Mouse (Mus musculus) embryonic facial prominence, embryonic 10.5 days (tissue): ENCODE data around the gene Alpl. TPM values are rescaled to one million over a fixed set of nuclear protein-coding genes. Genes with fewer than 3 reads are reported as not detected.

Source experiments
- DNase-seq: peaks from one replicate; pipeline ENCODE4 v3.0.0-alpha.2; 2017; ENCODE audit warnings: low spot score
- H3K27ac ChIP-seq: fragments of 300-500 bp; sonication (generic); replicated peaks from 2 replicates; pipeline ENCODE4 v1.5.1; 2016; ENCODE audit warnings: mild to moderate bottlenecking
- H3K27me3 ChIP-seq: fragments of 300-500 bp; sonication (generic); replicated peaks from 2 replicates; pipeline ENCODE4 v1.6.1; 2016; ENCODE audit warnings: low read depth, mild to moderate bottlenecking; ENCODE audit not compliant: poor library complexity, severe bottlenecking
- H3K36me3 ChIP-seq: fragments of 300-500 bp; sonication (generic); replicated peaks from 2 replicates; pipeline ENCODE4 v1.6.1; 2016; ENCODE audit warnings: mild to moderate bottlenecking, moderate library complexity
- H3K4me1 ChIP-seq: fragments of 300-500 bp; sonication (generic); 2 replicates; pipeline ENCODE4 v1.6.1; 2016
- H3K4me3 ChIP-seq: fragments of 300-500 bp; sonication (generic); 2 replicates; pipeline ENCODE4 v1.5.1; 2016; ENCODE audit warnings: mild to moderate bottlenecking, moderate library complexity
- H3K9me3 ChIP-seq: fragments of 300-500 bp; sonication (generic); 2 replicates; pipeline ENCODE4 v1.6.1; 2016; ENCODE audit warnings: mild to moderate bottlenecking
- WGBS: fragments of 180-500 bp; shearing (Covaris S2); methylation state at CpG from one replicate; pipeline ENCODE4 v1.1.7; 2016; 5-methylcytosine and 5-hydroxymethylcytosine counted together
- polyA plus RNA-seq: library from polyadenylated mRNA; unstranded; fragments of >200 nt; fragmentation: Nextera tagmentation; extraction: Ambion mirVana; gene quantifications from 2 replicates; pipeline ENCODE4 v1.2.1, GENCODE M21; 2016

Alpl gene
- polyA plus RNA-seq, 1 experiment from 2014 or later, result 12.9 TPM

GRCm38 (mm10) chr4:137719378-137720077 lies 76.7 kb downstream of the Alpl start:
- Histone ChIP-seq H3K4me1 (peaks cover 60% of the 10 kb centered on the region), H3K27me3 (peaks cover 87% of the 10 kb centered on the region), H3K9me3 (no peaks in the 10 kb centered on the region), H3K36me3 (no peaks in the 10 kb centered on the region), H3K27ac (peak overlapping the region; percentile 80), H3K4me3 (peak overlapping the region; percentile 28)
- 30% methylated on average over 15 of the region's 15 CpGs for WGBS
- peak; percentile 49 for DNase-seq

GRCm38 (mm10) chr4:137717671-137718070 lies 78.5 kb downstream of the Alpl start:
- WGBS, result 63% methylated on average over 15 of the region's 15 CpGs
- H3K27me3 ChIP-seq, result peaks cover 68% of the 10 kb centered on the region
- H3K36me3 ChIP-seq, result no peaks in the 10 kb centered on the region
- peaks cover 41% of the 10 kb centered on the region for H3K4me1 ChIP-seq
- H3K4me3 ChIP-seq, result no peak overlapping the region
- H3K27ac ChIP-seq, result peak overlapping the region; percentile 30; the same call in 1 of the 2 replicates
- DNase-seq, result no peak
- no peaks in the 10 kb centered on the region for H3K9me3 ChIP-seq

DNA sequence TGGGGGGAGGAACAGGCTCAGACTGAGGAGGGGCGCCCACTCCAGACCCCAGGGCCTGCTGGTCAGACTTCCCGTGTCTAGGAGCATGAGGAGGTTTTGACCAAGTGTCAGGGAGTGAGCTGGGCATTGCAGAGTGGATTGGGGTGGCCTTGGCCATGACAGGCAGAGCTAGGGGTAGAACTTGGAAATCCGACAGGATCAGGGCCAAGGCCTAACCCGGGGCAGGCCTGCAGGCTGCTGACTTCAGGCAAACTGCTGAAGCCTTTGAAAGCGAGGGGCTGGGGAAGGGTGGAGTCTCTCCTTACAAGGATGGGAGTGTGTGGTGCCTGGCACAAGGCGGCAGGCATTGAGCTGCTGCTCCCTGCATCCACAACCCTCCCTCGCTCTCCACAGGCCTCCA lies 79.2 kb downstream of the Alpl start:
- Histone ChIP-seq H3K36me3 (no peaks in the 10 kb centered on the region), H3K9me3 (no peaks in the 10 kb centered on the region), H3K4me3 (no peak overlapping the region), H3K27me3 (peaks cover 66% of the 10 kb centered on the region), H3K4me1 (peaks cover 38% of the 10 kb centered on the region), H3K27ac (no peak overlapping the region)
- 56% methylated on average over 7 of the region's 7 CpGs for WGBS
- no peak for DNase-seq

DNA sequence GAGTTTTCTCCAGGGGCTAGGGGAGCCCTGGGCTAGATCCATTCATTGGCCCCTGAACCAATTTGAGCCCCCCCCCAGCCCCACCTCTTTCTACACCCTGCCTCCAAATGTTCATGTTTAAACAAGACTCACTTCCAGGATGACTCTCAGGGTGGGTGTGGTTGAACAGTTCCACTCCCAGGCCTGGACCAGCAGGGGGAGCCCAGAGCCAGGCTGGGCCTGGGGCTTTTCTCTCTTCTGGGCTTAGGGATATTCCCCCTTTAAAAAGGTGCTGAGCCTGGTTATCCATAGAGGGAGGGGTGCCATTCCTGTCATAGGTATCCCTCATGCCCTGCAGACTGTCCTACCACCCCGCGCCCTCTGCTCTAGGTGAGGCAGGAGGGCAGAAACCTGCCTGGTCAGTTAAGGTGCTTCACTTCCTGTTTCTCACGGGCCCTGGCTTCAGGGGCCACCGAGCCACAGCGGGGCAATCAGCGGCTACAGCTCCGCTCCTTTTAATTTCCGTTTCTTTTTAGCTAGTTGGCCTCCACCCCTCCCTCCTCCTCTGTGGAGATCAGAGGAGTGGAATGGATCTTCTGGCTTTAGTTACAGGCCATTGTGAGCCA lies 82.1 kb downstream of the Alpl start:
- no peak overlapping the region for H3K27ac ChIP-seq
- WGBS, result 44% methylated on average over 8 of the region's 8 CpGs
- peaks cover 28% of the 10 kb centered on the region for H3K4me1 ChIP-seq
- H3K36me3 ChIP-seq, result no peaks in the 10 kb centered on the region
- no peaks in the 10 kb centered on the region for H3K9me3 ChIP-seq
- no peak overlapping the region for H3K4me3 ChIP-seq
- DNase-seq, result no peak
- peaks cover 58% of the 10 kb centered on the region for H3K27me3 ChIP-seq

DNA sequence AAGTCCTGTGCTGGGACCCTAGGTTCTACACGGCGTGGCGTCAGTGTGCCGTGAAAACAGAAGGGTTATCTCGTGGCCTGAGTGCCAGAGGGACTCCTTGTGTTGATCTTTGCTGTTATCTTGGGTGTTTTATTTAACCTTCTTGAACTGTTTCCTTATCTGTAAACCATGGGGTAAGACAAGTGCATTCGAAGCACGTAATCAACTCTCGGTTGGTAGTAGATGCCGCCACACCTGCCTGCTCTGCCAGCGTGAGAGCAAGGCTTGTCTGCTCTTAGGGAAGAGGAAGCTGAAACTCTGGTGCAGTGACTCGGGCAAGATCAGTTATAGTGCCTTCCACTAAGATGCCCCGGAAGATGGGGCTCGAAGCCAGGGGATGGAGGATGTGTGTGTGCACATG lies 83.2 kb downstream of the Alpl start:
- Histone ChIP-seq H3K36me3 (no peaks in the 10 kb centered on the region), H3K27ac (no peak overlapping the region), H3K9me3 (no peaks in the 10 kb centered on the region), H3K4me3 (no peak overlapping the region), H3K4me1 (peaks cover 19% of the 10 kb centered on the region), H3K27me3 (peaks cover 58% of the 10 kb centered on the region)
- DNase-seq, result no peak
- WGBS, result 87% methylated on average over 13 of the region's 13 CpGs

DNA sequence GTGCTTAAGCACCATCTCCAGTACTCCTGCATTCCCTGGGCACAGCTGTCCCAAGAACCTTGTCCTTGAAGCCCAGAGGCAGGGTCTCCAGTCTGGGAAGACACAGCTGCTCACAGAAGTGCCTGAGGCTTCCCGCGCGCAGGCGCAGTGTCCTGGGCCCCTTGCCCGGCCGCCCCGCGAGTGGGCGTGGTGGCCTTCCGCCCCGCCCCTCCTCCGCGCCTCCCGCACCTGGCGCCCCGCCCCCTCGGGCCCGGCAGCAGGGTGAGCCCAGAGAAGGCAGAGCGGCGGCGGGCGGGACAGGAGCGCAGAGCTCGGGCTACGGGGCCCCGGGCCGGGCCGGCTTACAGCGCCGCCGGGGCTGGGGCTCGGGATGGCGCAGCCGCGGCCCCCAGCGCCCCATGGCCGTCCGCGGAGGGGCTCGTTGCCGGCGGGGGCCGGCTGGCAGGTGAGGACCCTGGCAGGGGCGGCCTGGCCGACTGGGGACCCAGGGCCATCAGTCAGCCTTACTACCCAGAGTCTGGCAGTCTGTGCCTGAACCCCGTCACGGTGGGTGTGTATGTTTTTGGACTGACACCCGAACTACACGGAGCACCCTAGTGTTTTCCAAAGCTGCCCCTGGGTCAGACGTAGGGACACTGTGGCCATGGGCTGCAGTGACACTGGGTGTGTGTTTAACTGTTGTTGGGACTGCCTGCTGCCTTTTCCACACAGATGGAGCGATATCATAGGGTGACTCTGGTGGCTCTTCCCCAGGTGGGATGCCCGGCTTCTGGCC lies 88.8 kb downstream of the Alpl start:
- WGBS, result 3% methylated on average over 52 of the region's 52 CpGs
- Histone ChIP-seq H3K27me3 (peaks cover 61% of the 10 kb centered on the region), H3K4me3 (peak overlapping the region; percentile 74), H3K36me3 (no peaks in the 10 kb centered on the region), H3K27ac (peak overlapping the region; percentile 81), H3K4me1 (peaks cover 36% of the 10 kb centered on the region), H3K9me3 (no peaks in the 10 kb centered on the region)
- DNase-seq, result peak; percentile 97

DNA sequence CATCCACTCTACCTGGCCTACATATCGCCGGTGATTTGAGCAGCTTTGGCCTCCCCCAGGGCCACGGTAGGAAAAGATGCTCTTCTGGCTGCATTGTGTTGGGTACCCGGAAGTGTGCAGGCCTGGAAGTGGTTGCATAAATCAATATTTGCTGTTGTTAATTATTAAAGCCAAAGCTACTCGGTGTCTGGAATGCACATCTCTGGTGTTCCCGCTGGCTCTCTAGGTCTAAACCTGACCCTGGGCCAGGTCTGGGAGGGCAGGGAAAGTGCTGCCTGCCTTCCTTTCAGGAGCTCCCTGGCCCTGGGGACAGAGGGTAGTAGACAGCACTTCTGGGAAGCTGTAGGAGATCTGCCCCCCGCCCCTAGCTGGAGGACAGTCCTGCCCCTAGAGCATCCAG lies 89.7 kb downstream of the Alpl start:
- Histone ChIP-seq H3K4me1 (peaks cover 38% of the 10 kb centered on the region), H3K36me3 (no peaks in the 10 kb centered on the region), H3K9me3 (no peaks in the 10 kb centered on the region), H3K27ac (peak overlapping the region; percentile 81), H3K27me3 (peaks cover 57% of the 10 kb centered on the region), H3K4me3 (peak overlapping the region; percentile 74)
- DNase-seq, result no peak
- WGBS, result 74% methylated on average over 7 of the region's 7 CpGs

GRCm38 (mm10) chr4:137705379-137705778 lies 90.8 kb downstream of the Alpl start:
- no peak overlapping the region; the same call in 1 of the 2 replicates for H3K27ac ChIP-seq
- H3K4me1 ChIP-seq, result peaks cover 42% of the 10 kb centered on the region

GRCm38 (mm10) chr4:137704561-137704960 lies 91.6 kb downstream of the Alpl start:
- no peaks in the 10 kb centered on the region for H3K9me3 ChIP-seq
- H3K27ac ChIP-seq, result no peak overlapping the region
- no peak for DNase-seq
- 65% methylated on average over 2 of the region's 2 CpGs for WGBS
- peaks cover 39% of the 10 kb centered on the region for H3K4me1 ChIP-seq
- H3K27me3 ChIP-seq, result peaks cover 43% of the 10 kb centered on the region
- no peak overlapping the region for H3K4me3 ChIP-seq
- H3K36me3 ChIP-seq, result no peaks in the 10 kb centered on the region

More at GRCm38 (mm10) chr4:137705379-137705778, 90.8 kb downstream of the Alpl start:
- Histone ChIP-seq H3K4me3 (no peak overlapping the region), H3K36me3 (no peaks in the 10 kb centered on the region), H3K27me3 (peaks cover 51% of the 10 kb centered on the region), H3K9me3 (no peaks in the 10 kb centered on the region)
- DNase-seq, result no peak
- WGBS, result 79% methylated on average over 5 of the region's 5 CpGs

DNA sequence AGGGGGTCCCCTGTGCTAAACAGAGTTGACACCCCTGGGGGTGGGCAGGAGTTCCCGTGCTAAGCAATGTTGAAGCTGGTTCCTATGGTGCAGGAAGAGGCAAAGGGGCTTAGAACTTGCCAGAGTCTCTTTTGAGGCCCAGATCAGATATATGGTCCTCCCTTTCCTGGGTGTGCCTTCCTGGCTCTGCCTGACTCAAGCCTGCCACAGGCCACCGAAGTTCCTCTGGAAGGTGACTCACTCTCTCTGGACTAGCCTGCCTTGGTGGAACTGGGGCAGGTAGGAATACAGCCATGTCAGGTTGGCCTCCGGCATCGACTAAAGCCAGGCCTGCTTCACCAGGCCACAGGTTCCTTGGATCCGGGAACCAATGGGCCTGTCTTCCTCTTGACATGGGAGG lies 93.1 kb downstream of the Alpl start:
- WGBS, result 91% methylated on average over 5 of the region's 5 CpGs
- H3K27ac ChIP-seq, result no peak overlapping the region
- H3K4me3 ChIP-seq, result no peak overlapping the region
- no peaks in the 10 kb centered on the region for H3K36me3 ChIP-seq
- DNase-seq, result no peak
- H3K9me3 ChIP-seq, result no peaks in the 10 kb centered on the region
- H3K4me1 ChIP-seq, result peaks cover 46% of the 10 kb centered on the region
- H3K27me3 ChIP-seq, result peaks cover 28% of the 10 kb centered on the region

- Histone ChIP-seq H3K4me3 (no peak overlapping the region), H3K9me3 (no peaks in the 10 kb centered on the region)
- WGBS, result 72% methylated on average over 6 of the region's 6 CpGs
Measured at GRCm38 (mm10) chr4:137700960-137701359, 95.2 kb downstream of the Alpl start.

GRCm38 (mm10) chr4:137699264-137700211 lies 96.6 kb downstream of the Alpl start:
- Histone ChIP-seq H3K9me3 (no peaks in the 10 kb centered on the region), H3K27me3 (0 out of 2 replicates have a peak, but pooled peaks cover under 1% of the 10 kb centered on the region), H3K4me1 (peaks cover 25% of the 10 kb centered on the region), H3K36me3 (no peaks in the 10 kb centered on the region), H3K27ac (no peak overlapping the region), H3K4me3 (no peak overlapping the region)
- no peak for DNase-seq
- 76% methylated on average over 21 of the region's 21 CpGs for WGBS

More at GRCm38 (mm10) chr4:137700960-137701359, 95.2 kb downstream of the Alpl start:
- Histone ChIP-seq H3K27me3 (peaks cover 14% of the 10 kb centered on the region), H3K36me3 (no peaks in the 10 kb centered on the region), H3K27ac (no peak overlapping the region), H3K4me1 (peaks cover 35% of the 10 kb centered on the region)
- no peak for DNase-seq
